Mouse (Mus musculus): Measurements from ENCODE around the gene Lrrc8d.
"Not testable (repeated sequence)": the region's sequence is repeated elsewhere in the genome, so short reads cannot be mapped to it uniquely, and the experiment has no call there.

Gene Lrrc8d

DNA sequence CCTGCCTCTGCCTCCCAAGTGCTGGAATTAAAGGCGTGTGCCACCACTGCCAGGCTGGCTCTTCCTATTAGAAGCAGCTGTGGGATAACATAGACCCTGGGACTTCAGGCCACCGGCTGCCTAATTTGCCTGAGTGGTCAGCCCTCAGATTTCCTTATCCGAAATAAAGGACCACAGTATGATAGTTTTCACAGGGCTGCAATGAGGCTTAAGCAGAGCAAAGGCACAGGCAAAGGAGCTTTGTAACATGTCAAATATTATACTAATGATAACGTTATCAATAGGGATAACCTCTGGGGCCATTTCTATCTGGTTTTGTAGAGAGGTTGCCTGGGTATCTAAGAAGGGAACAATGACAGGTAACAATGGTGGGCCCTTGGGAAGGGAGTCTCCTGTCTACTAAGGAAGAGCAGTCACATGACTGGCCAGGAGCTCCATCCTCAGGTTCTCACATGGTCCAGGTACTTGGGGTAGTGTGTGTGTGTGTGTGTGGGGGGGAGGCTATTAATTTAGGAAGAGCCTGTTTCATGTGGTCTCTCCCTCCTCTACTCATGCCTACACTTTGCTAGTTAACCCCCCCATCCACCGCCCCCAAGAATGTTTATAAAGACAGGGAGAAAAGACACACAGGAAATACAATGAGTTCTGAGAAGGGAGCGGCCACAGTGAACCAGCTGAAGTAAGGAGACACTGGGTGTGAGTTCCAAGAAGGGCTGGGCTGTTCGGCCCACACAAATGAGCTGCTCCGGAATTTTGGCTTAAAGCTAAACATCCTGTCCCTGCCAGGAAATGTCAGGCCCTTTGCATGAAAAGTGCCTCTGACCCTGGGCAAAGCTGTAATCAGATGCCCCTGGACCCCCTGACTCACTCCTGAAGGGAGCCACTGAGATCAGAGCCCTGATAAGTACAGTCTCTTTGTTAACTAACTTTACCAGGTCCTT lies 159.3 kb downstream of the Lrrc8d start:
- DNase-seq (ENCODE audit: low spot score), result no peak

DNA sequence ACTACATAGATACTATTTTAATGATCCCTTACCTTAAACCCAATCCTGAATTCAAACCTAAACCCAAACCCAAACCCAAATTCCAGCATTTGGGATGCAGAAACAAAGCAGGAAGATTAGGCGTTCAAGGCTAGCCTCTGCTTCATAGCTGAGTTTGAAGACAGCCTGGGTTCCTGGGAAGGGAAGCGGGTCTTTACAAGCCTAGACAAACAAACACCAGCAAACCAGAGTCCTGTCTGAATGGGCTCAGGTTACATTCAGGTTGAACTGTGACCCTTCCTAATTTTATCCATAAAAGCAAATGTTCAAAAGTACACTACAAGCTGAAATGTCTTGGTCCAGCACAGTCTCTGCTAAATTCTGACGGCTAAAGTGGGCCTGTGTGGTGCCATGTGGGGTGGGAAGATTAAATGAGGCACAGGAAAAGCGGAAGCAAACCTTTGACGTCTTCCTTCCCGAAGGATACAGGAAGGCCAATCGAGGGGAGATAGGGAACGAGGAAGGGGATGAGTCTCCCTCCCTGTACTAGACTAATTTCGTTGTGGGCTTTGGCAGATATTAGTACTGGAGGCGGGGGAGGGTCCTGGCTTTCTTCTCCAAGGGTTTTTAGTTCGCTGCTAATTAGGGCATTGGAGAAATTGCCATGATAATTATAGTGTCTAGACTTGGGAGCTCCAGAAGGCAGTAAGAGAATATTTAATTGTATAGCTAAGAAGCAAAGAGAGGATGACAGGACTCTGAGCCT lies 160.1 kb downstream of the Lrrc8d start:
- no peak for DNase-seq (ENCODE audit: low spot score)

DNA sequence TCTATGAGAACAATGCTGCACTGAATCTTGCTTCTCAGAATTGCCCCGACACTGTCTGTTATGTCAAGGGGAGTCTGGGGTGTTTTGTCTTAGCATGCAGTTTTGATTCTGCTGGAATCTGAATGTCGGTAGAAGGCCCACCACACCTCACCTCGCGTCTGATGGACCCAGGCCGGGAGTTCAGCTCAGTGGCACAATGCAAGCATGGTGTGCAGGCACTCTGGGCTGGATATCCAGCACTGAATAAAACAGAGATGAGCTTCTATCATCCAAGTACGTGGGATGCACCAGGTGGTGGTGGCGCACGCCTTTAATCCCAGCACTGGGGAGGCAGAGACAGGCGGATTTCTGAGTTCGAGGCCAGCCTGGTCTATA lies 160.7 kb downstream of the Lrrc8d start:
- no peak for DNase-seq (ENCODE audit: low spot score)

DNA sequence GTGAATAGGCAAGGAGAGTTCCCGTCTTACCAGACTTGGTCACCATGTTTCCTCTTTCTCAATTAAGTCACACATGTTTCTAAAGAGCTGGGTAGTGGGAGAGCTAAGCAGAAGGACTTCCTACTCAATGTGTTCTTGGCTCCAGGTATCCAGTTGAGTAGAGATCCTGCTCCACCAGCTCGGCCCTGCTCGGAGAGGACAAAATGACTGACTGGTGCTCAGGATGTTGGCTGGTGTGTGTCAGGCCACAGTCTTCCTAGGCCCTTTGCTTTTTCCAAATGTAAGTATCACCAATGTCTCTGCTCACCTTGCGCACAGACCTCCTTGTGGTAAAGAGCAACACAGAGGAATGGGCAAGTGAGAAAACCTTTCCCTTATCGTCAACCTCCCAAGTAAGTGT lies 161.8 kb downstream of the Lrrc8d start:
- no peak for DNase-seq (ENCODE audit: low spot score)

DNA sequence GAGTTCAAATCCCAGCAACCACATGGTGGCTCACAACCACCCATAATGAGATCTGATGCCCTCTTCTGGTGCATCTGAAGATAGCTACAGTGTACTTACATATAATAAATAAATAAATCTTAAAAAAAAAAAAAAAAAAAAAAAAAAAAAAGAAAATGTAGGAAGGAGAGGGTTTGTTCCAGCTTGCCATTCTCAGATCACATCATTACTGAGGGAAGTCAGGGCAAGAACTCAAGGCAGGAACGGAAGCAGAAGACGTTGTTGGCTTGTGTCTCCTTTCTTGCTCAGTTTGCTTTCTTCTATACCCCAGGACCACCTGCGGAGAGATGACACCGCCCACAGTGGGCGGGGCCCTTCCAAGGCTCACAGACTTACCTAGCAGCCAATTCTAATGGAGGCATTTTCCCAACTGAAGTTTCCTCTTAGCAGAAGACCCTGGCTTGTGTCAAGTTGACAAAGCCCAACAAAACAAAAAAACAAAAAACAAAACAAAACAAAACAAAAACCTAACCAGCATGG lies 165.4 kb downstream of the Lrrc8d start:
- DNase-seq (ENCODE audit: low spot score), result not testable (repeated sequence)

DNA sequence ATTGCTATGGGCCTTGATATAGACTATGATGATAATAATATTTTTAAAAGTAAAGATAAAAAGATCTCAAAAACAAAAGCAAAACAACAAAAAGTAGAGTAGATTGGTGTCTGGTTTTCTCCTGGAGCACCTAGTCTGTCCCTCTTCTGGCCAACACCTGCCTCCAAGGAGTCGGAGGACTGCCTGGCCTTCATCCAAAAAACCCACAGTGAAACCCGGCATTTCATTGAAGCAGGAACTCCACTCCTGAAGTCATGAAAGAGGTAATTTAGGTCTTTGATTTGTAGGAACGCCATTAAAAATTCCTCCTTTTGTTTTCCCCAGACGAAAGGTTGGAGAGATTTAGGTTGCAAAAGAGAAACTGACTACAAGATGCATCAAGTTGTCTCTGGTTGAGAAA lies 167.7 kb downstream of the Lrrc8d start:
- DNase-seq (ENCODE audit: low spot score), result peak; percentile 23

DNA sequence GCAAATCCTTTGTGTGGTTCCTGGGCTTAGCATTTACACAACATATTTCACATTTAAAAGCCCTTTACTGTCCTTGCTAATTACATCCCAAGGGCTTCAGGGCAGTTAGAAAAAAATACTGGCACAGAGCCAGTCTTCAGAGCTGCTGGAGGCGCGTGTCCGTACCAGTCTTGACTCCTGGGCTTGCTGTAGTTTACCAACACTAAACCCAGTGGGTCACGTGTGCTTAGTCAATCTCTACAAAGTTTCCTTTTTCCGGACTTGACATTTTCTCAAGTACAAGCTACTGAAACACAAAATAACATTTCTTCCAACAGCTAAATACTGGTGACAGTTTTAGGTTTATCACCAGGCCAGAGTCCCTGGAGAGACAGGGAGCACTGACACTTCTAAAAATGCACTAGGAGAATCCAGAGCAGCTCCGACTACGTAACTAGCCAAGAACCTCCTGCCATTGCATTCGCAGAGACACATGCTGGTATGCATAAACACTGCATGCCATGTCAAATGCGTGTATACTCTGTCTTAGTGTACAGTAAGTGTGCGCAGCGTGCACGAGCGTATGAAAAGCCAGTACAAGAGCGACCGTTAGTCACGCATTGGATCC lies 168.2 kb downstream of the Lrrc8d start:
- peak; percentile 76 for DNase-seq (ENCODE audit: low spot score)

DNA sequence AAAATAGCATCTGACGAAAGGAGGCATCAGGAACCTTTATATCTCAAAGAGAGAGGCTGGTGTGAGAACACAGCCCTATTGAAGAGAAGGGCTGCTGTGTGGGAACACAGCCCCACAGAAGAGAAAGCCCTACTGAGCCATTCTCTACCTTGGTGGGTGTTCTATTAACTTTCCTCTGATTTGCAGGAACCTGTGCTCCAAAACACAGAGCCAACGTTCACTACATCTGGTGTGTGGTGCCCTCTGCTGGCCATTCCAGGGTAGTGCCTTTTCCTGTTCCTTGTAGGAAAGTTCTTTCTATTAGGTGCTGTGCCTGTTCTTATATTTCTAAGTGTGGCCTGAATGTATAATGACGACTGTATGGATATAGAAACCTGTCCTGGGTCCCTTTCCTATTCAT lies 168.8 kb downstream of the Lrrc8d start:
- peak; percentile 83 for DNase-seq (ENCODE audit: low spot score)

DNA sequence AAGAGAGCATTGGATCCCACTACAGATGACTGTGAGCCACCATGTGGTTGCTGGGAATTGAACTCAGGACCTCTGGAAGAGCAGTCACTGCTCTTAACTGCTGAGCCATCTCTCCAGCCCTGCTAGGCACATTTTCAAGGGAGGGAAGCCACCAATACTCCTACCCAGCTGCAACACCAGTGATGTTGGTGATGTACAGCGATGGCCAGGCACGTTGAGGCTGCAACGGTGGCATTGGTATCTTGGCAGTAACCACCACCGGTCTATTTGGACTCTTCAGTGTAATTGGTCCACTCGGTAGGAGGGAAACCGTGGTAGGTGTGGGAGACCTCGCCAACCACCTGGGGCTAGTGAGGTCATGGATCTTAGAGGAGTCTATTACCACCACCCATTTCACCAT lies 170.0 kb downstream of the Lrrc8d start:
- DNase-seq (ENCODE audit: low spot score), result no peak

DNA sequence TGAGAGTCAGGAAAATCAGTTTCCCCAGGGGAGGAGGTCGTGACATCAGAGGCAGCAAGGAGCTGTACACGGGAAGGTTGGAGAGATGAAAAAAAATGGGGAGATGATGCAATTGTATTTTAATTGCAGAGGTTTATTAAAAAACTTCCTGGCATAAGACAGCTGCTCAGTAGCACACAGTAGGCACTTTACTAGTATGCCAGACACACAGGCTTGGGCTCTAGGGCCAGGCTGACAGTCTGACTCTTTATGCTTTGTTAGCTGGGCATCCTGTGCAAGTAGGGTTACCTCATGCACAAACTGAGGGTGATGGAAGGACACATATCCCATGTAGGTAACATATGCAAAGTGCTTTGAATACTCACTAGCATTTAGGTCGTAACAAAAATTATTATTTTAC lies 171.4 kb downstream of the Lrrc8d start:
- DNase-seq (ENCODE audit: low spot score), result no peak

DNA sequence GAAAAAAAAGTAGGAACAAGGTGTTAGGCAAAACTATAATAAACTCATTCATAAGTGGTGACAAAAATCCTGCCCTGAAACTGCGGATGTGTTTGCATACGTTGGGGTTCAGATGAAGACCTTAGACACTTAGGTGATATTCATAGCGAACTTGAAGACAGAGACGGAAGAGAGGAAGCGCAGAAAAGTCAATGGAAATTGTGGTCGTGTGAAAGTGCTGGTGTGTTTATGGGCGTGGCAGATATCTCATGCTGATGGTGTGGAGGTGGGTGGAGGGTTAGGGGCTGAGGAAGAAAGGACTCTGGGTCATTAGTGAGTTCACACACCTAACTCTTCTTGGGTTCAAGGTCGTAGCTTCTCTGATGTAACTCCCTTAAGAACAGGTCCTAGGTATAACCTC lies 172.4 kb downstream of the Lrrc8d start:
- no peak for DNase-seq (ENCODE audit: low spot score)

DNA sequence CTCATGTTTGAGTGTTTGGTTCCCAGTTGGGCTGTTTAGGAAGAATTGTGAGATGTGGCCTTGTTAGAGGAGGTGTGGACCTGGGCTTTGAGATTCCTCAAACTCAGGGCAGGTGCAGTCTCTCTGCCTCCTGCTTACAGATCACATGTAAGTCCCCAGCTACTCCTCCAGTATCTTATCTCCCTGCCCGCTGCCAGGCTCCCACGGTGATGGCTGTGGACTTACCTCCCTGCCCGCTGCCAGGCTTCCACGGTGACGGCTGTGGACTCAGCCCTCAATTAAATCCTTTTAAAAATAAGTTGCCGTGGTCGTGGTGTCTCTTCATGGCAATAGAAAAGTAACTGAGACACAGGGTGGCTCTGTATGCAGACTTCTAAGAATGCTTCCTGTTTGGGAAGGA lies 173.1 kb downstream of the Lrrc8d start:
- no peak for DNase-seq (ENCODE audit: low spot score)

DNA sequence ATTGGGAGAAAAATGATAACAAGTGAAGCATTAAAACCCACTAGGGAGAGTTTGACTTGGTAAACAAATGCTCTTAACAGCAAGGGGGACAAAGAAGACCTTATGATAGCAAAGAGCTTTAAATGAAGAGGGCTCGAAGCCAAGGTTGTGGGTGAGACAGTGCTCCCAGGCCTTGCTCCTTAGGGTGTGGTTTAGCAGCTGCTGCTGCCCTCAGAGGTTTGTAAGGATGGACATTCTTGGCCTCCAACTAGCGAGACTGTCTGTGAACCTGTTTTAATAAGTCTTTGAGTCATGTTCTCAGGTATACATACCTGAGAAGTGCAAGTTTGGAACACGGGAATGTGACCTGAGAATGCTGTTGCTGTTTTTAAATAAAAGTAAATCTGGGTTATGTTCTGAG lies 174.0 kb downstream of the Lrrc8d start:
- no peak for DNase-seq (ENCODE audit: low spot score)

DNA sequence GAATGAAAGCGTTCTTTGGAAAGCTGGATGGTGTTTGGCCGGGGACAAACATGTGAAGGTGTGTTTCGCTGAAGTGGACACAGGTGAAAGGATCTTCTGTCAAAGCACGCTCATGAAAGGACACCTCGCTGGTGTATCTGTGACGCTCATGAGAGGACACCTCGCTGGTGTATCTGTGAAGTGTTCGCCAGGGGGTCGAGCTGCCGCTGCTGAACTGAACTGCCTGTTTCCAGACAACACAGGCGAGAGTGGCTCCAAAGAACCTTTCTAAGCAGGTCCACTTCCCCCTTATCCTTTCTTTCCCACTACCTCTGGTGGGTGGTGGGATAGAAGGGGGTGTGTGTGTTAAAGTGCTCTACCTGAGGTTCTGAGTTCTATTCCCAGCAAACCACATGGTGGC lies 174.7 kb downstream of the Lrrc8d start:
- no peak for DNase-seq (ENCODE audit: low spot score)

DNA sequence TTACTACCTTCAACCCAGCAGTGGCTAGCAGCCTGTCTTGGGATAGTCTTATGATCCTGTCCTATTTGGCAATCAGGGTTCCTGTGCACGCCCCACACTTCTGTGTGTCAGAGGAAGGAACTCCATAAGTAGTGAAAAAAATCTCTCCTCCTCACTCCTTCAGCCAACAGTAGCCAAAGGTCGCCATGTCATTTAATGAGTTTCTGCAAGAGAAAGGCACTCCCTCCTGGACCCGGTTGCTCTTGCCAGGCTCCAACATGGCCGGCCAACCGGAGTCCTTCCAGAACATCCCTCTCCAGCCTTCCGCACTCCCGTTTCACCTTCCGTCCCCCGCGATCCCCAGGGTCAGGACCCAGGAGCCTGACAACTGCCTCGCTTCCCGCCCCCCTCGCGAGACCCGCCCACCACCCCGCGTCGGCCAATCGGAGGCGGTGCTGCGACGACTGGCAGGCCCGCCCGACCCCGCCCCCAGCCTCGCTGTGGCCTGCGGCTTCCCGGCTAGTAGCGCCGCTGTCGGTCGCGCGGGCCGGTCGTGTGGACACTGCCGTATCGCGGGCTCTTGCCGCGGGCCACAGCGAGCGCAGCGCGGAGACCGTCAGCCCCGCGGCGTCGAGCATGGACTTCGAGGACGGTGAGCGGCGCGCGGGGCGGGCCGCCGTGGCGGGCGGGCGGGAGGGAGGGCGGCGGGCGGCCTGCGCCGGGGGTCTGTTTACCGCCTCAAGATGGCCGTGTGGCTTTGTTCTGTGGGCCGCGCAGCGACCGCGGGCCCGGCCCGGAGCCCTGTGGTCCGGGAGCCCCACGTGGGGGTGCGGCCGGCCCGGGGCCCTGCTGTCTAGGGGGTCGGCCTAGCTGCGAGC lies 176.5 kb downstream of the Lrrc8d start, which contains the start of gene Zfp326:
Zfp326 (plus strand) TSS at position 498 of the 857 bp plus-strand sequence.
- peak; percentile 91 for DNase-seq (ENCODE audit: low spot score)

DNA sequence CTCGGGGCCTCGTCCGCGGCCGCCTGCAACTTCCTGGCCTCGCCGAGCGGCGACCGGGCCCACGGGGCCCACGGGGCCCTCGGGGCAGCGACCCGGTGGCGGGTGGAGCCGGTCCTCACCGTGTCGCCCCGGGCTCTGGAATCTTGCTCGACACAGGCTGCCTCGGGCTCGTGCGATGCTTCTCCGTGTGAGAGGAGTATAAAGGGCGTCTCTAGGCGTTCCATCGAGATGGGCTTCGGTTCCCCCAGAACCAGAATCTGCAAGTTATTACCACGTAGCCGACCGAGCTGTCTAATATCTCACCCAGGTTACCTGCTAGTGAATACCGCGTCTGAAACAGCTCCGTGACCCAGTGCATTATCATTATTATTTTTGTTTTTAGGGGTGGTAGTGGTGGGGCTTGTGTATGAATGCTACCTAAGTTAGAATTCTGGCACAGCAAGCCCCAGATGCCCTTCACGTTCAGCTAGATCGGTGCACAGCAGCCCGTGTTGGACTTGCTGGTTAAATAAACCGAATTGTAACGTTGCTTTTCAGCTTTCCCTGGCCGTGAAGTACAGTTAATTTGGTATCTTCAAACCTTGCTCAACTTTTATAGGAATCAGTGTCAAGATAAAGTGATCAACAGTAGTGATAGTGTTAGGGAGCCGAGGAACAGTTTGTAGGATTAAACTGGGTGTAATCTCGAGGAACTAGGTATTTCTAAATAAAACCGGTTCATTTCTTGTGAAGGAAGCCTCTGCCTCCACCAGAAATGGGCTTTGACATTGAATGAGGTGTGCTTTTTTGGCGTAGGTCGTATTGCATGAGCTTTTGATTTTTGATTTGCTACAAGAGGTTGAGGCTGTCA lies 177.4 kb downstream of the Lrrc8d start:
- peak; percentile 36 for DNase-seq (ENCODE audit: low spot score)

Data from MN1 (cell line).